Mouse (Mus musculus): ENCODE data around the gene Pmis2. TPM values are rescaled to one million over a fixed set of nuclear protein-coding genes. Genes with fewer than 3 reads are reported as not detected.

Pmis2 gene
- polyA plus RNA-seq, 1 experiment from 2014 or later, result not detected

DNA sequence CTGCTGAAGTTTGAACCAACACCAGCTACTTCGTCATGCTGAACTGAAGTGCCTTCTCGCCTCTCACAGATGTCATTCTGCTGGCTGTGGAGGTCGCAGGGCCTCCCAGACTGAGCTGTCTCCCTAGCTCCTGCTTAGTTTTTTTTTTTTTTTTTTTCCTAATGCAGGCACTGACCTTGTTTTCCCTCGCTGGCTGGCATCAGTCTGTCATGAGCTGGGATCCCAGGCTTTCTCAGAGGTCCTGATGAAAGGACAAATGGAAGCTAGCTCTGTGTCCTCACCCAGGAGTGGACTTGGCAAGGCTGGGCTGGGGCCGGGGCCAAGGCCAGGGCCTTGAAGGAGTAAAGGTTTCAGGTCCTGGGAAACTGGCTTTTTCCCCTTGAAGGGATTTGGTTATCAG is 10.5 kb upstream of the Pmis2 start:
- Histone ChIP-seq H3K36me3 (no peaks in the 10 kb centered on the region), H3K4me1 (no peaks in the 10 kb centered on the region), H3K27ac (replicated peaks) (no peak overlapping the region), H3K9ac (no peak overlapping the region), H3K4me3 (replicated peaks) (no peak overlapping the region), H3K27me3 (peaks cover 8% of the 10 kb centered on the region), H3K4me2 (replicated peaks) (no peak overlapping the region), H3K9me3 (replicated peaks) (no peaks in the 10 kb centered on the region)
- 48% methylated on average over 5 of the region's 5 CpGs for WGBS
- ATAC-seq (ENCODE audit: insufficient number of reproducible peaks, low FRiP score, low TSS enrichment, low read depth), result no peak

DNA sequence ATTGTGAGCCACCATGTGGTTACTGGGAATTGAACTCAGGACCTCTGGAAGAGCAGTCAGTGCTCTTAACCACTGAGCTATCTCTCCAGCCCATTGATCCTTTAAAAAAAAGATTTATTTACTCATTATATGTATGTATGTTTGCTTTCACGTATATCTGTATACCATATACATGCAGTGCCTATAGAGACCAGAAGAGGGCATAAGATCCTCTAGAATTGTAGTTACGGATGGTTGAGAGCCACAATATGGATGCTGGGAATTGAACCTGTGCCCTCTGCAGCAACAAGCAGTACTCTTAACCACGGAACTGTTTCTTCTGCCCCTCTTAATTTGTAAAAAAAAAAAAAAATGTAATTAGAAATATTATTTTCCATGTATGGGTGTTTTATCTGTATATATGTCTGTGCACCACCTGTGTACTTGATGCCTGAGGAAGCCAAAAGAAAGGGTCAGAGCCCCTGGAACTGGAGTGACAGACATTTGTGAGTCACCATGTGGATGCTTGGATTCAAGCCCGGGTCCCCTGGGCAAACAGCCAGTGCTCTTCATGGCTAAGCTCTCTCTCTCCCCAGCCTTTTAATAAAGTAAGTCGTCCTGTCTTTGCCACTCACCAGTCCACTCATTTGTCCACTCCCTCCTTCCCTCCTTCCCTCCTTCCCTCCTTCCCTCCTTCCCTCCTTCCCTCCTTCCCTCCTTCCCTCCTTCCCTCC is 7.0 kb upstream of the Pmis2 start:
- WGBS, result 65% methylated on average over 5 of the region's 5 CpGs
- Histone ChIP-seq H3K9ac (no peak overlapping the region), H3K27ac (replicated peaks) (no peak overlapping the region), H3K9me3 (replicated peaks) (no peaks in the 10 kb centered on the region), H3K4me1 (no peaks in the 10 kb centered on the region), H3K4me3 (replicated peaks) (no peak overlapping the region), H3K36me3 (no peaks in the 10 kb centered on the region), H3K27me3 (peaks cover 5% of the 10 kb centered on the region; the same call in 1 of the 2 replicates), H3K4me2 (replicated peaks) (no peak overlapping the region)
- ATAC-seq (ENCODE audit: insufficient number of reproducible peaks, low FRiP score, low TSS enrichment, low read depth), result no peak

DNA sequence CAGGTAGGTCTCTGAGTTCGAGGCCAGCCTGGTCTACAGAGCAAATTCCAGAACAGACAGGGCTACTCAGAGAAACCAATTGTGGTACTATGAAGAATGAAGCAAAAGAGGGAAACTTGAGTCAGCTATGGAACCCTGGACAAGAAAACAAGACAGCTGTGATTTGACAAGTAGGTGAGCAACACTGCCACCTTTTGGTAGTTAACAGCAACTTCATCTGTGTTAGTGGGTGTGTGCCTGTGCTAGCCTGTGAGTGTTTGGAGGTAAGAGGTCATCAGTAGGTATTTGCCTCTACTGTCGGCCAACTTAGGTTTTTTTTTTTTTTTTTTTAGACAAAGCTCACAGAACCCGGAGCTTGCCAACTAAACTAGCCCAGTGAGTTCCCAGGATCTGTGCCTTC is 2.2 kb downstream of the Pmis2 start:
- WGBS, result 38% methylated on average over 3 of the region's 3 CpGs

DNA sequence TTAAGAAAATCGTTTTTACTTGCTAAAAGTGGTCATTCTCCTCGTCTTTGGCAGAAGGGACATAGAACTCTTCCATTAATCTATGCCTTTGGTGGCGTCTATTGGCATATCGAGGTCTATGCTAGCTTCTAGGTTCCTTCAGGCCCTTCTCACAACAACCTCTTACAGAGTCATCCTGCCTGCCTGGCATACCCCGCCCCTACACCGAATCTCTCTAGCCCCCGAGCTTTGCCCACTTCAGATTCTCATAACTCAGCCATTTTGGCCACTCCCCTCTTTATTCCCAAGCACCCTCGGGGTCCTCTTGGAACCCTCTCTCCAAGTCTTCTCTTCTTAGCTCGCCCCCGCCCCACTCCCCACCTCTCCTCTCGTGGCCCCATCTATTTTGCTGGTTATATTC is 6.1 kb downstream of the Pmis2 start:
- ATAC-seq (ENCODE audit: insufficient number of reproducible peaks, low FRiP score, low TSS enrichment, low read depth), result no peak
- H3K4me1 ChIP-seq, result peaks cover 14% of the 10 kb centered on the region; the same call in 1 of the 2 replicates
- peak overlapping the region; percentile 79 for H3K4me3 ChIP-seq (replicated peaks)
- H3K27me3 ChIP-seq, result no peaks in the 10 kb centered on the region
- 0 out of 2 replicates have a peak overlapping the region, but pooled peaks have one; percentile 44 for H3K27ac ChIP-seq (replicated peaks)
- H3K9me3 ChIP-seq (replicated peaks), result no peaks in the 10 kb centered on the region
- peaks cover 21% of the 10 kb centered on the region for H3K36me3 ChIP-seq
- H3K9ac ChIP-seq, result peak overlapping the region; percentile 86
- H3K4me2 ChIP-seq (replicated peaks), result peak overlapping the region; percentile 87
- 9% methylated on average over 11 of the region's 11 CpGs for WGBS

More for the DNA sequence above, 2.2 kb downstream of the Pmis2 start:
- Histone ChIP-seq H3K27me3 (no peaks in the 10 kb centered on the region), H3K4me2 (replicated peaks) (no peak overlapping the region), H3K9me3 (replicated peaks) (no peaks in the 10 kb centered on the region), H3K4me1 (peaks cover 10% of the 10 kb centered on the region; the same call in 1 of the 2 replicates), H3K36me3 (no peaks in the 10 kb centered on the region), H3K9ac (no peak overlapping the region), H3K27ac (replicated peaks) (no peak overlapping the region), H3K4me3 (replicated peaks) (no peak overlapping the region)
- ATAC-seq (ENCODE audit: insufficient number of reproducible peaks, low FRiP score, low TSS enrichment, low read depth), result no peak

DNA sequence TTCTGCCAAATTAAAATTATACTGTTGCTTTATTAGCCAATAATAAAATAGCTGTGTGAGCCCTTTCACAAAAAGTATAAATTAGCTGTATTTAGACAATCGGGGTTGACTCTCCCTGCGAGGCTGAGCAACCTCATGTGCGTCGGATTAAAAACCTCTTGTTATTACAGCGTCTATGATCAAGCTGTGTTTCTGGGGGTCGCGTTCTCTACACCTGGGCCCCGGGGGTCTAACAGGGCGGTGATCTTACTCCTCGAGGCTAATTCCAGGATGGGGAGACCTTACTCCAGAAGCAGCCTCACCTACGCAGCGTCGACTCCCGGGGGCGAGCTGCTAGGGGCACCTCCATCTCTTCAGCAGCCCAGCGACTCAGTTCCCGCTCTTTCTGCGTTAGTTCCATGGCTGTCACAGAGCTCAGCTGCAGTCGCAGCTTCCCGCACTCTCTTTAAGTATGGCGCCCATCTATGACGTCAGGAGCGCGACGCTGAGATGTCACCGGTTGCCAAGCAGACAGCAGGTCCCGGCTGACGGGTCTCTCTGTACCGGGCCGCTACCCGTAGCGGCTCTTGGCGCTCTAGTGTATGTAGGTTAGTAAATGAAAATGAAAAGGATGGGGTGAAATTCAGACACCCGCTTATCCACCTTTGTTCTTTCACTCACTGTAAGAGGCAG is 6.7 kb downstream of the Pmis2 start, which contains the start of gene Haus5:
Gene Haus5 (minus strand): TSS at position 466 of the 672 bp plus-strand sequence.
- Histone ChIP-seq H3K4me1 (peaks cover 14% of the 10 kb centered on the region; the same call in 1 of the 2 replicates), H3K4me3 (replicated peaks) (peak within 1 kb of the TSS; percentile 79), H3K27ac (replicated peaks) (0 out of 2 replicates have a peak within 1 kb of the TSS, but pooled peaks have one; percentile 44), H3K36me3 (peaks cover 27% of the 10 kb centered on the region), H3K27me3 (no peaks in the 10 kb centered on the region), H3K4me2 (replicated peaks) (peak within 1 kb of the TSS; percentile 87), H3K9me3 (replicated peaks) (no peaks in the 10 kb centered on the region), H3K9ac (peak within 1 kb of the TSS; percentile 86)
- ATAC-seq (ENCODE audit: insufficient number of reproducible peaks, low FRiP score, low TSS enrichment, low read depth), result peak; percentile 90
- under 1% methylated on average over 34 of the region's 34 CpGs for WGBS

DNA sequence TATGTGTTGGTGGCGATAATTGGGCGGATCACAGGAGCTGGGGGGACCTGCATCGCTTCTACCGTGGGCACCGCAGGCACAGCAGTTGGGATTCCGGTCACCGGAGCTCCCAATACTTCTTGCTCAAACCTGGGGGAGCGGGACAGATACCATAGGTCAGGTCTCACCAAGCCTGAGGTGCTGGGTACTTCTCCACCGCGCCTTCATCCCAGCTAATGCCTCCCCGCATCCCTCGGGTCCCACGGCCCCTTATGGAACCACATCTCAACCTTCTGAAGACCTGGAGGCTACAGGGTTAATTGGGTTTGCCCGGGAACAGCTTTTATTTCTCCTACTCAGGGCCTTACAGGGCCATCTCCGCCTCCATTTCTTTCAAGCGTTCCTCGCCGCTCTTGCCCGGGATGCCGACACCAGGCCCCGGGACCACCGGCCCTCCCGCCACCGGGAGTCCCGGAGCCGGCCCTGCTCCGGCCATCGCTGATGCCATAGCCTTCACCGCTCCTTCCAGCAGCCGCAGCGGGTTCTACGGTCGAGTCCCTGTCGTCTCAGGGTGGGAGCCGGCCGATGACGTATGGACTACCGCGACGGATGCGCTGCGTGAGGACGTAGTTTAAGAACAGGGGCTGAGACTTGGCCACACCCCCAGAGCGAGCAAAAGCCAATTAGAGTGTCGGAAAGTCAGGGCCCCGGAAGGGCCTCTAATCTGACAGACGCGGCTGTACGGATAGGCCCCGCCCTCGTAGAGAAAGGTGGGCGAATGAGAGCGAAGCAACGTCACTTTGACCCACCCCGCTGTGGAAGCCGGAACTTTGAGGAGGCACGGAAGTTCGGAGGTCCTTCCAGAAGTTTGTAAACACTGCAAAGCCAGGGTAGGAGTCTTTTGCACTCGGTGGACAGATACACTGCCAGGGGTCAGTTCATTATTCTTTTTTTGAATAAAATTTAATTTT is 21.5 kb downstream of the Pmis2 start, which contains the start of gene Rbm42:
Gene Rbm42 (minus strand): TSS at position 727 of the 950 bp plus-strand sequence.
- peak; percentile 99 for ATAC-seq (ENCODE audit: insufficient number of reproducible peaks, low FRiP score, low TSS enrichment, low read depth)
- no peaks in the 10 kb centered on the region for H3K9me3 ChIP-seq (replicated peaks)
- peak within 1 kb of the TSS; percentile 99 for H3K9ac ChIP-seq
- peak within 1 kb of the TSS; percentile 58; the same call in 1 of the 2 replicates for H3K27ac ChIP-seq (replicated peaks)
- peaks cover 54% of the 10 kb centered on the region for H3K36me3 ChIP-seq
- peaks cover 15% of the 10 kb centered on the region for H3K4me1 ChIP-seq
- H3K27me3 ChIP-seq, result no peaks in the 10 kb centered on the region
- peak within 1 kb of the TSS; percentile 98 for H3K4me3 ChIP-seq (replicated peaks)
- peak within 1 kb of the TSS; percentile 93 for H3K4me2 ChIP-seq (replicated peaks)
- 1% methylated on average over 59 of the region's 59 CpGs for WGBS

DNA sequence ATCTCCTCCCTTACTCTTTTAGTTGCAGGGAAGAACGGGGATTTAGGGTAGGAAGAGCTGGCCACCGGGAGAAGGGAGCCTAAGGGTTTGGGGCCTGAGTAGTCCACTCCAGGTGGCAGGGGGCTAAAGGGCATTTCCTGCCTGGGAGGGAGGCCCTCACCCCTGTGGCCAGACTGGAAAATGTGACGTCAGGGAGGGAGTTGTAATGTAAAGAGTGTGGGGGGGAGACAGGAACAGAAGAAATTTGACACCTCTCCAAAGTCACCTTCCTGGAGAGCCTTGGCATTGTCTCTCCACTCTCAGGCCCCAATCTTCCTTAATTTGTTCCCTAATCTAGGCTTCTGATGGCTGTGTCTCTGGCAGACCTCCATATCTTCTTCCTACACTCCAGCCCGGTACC is 32.3 kb downstream of the Pmis2 start:
- no peak overlapping the region for H3K27ac ChIP-seq (replicated peaks)
- peaks cover 31% of the 10 kb centered on the region for H3K27me3 ChIP-seq
- H3K9ac ChIP-seq, result no peak overlapping the region
- WGBS, result 16% methylated on average over 4 of the region's 4 CpGs
- ATAC-seq (ENCODE audit: insufficient number of reproducible peaks, low FRiP score, low TSS enrichment, low read depth), result no peak
- H3K4me2 ChIP-seq (replicated peaks), result no peak overlapping the region
- H3K36me3 ChIP-seq, result peaks cover 37% of the 10 kb centered on the region
- peaks cover 15% of the 10 kb centered on the region for H3K4me1 ChIP-seq
- H3K9me3 ChIP-seq (replicated peaks), result no peaks in the 10 kb centered on the region
- no peak overlapping the region for H3K4me3 ChIP-seq (replicated peaks)

DNA sequence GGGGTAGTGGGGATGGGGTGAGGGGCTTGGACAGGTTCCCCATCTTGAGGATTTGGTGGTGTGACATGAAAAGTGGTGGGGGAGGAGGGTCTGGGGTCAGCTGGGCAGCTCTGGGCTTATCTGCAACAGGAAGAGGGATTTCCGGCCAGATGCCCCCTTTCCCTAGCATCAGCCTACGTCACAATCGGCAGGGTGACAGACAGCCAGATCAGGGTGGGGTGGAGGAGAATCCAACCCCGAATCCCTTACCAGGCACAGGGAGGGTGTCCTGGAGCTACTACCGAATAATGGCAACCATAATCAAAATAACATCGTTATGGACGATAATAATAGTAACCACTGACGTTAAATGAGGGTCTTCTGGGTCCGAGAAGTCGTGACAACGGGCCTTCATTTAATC is 35.0 kb downstream of the Pmis2 start:
- Histone ChIP-seq H3K27ac (replicated peaks) (no peak overlapping the region), H3K4me2 (replicated peaks) (no peak overlapping the region), H3K4me3 (replicated peaks) (no peak overlapping the region), H3K4me1 (peaks cover 20% of the 10 kb centered on the region), H3K27me3 (peaks cover 56% of the 10 kb centered on the region), H3K9me3 (replicated peaks) (no peaks in the 10 kb centered on the region), H3K9ac (no peak overlapping the region), H3K36me3 (peaks cover 10% of the 10 kb centered on the region)
- no peak for ATAC-seq (ENCODE audit: insufficient number of reproducible peaks, low FRiP score, low TSS enrichment, low read depth)
- WGBS, result 20% methylated on average over 11 of the region's 11 CpGs

DNA sequence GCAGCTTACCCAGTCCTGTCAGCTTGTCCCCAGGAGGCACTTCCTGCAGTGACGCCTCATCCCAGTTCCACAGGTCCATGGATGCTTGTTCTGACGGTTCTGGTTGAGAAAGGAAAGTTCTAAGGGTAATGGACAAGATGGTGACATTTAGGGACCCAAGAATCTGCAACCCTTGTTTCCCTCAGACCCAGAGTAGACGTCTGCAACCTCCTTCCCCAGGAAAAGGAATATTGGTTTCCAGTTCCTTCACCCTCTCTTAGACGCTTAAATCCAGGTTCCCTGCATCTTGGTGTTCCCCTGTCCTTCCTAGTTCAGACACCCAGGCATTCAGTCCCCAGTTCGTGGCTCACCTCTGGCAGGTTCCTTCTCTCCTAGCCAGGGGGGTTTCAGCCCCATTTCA is 35.7 kb downstream of the Pmis2 start, which contains the start of gene Etv2:
Gene Etv2 (minus strand): TSS at position 101 of the 400 bp plus-strand sequence.
- no peaks in the 10 kb centered on the region for H3K9me3 ChIP-seq (replicated peaks)
- H3K4me3 ChIP-seq (replicated peaks), result peak within 1 kb of the TSS; percentile 7; the same call in 1 of the 2 replicates
- peaks cover 4% of the 10 kb centered on the region for H3K36me3 ChIP-seq
- 4% methylated on average over 5 of the region's 5 CpGs for WGBS
- H3K4me1 ChIP-seq, result peaks cover 20% of the 10 kb centered on the region
- peaks cover 61% of the 10 kb centered on the region for H3K27me3 ChIP-seq
- ATAC-seq (ENCODE audit: insufficient number of reproducible peaks, low FRiP score, low TSS enrichment, low read depth), result no peak
- no peak within 1 kb of the TSS for H3K9ac ChIP-seq
- peak within 1 kb of the TSS; percentile 23 for H3K4me2 ChIP-seq (replicated peaks)
- H3K27ac ChIP-seq (replicated peaks), result no peak within 1 kb of the TSS

DNA sequence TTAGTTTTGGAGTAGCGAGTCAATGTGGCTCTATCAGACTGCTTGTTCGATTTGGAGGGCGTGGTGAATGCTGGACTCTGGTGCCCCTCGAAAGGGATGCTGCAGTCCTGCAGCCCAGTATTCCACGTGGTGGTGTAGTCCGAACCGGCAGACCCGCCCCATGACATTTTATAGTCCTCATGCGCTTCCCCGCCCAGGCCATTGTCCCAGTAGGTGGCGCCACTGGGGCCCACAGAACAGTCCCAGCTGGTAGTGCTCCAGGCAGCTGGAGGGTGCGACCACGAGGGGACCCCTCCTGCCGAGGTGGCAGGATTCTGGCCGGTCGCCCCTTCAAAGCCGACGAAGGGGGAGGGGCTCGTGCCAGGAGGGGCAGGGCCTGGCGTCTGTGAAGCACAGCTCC is 36.8 kb downstream of the Pmis2 start:
- H3K27me3 ChIP-seq, result peaks cover 65% of the 10 kb centered on the region
- peak overlapping the region; percentile 7; the same call in 1 of the 2 replicates for H3K4me3 ChIP-seq (replicated peaks)
- H3K4me2 ChIP-seq (replicated peaks), result peak overlapping the region; percentile 23
- H3K9me3 ChIP-seq (replicated peaks), result no peaks in the 10 kb centered on the region
- no peak for ATAC-seq (ENCODE audit: insufficient number of reproducible peaks, low FRiP score, low TSS enrichment, low read depth)
- H3K4me1 ChIP-seq, result peaks cover 20% of the 10 kb centered on the region
- H3K27ac ChIP-seq (replicated peaks), result no peak overlapping the region
- H3K9ac ChIP-seq, result no peak overlapping the region
- WGBS, result under 1% methylated on average over 20 of the region's 20 CpGs
- no peaks in the 10 kb centered on the region for H3K36me3 ChIP-seq
